Mouse (Mus musculus) stomach, embryonic 14.5 days (tissue): Measurements from ENCODE around the gene Ghsr. TPM values are rescaled to one million over a fixed set of nuclear protein-coding genes. Genes with fewer than 3 reads are reported as not detected.

ENCODE experiments used
- ATAC-seq: fragments of 200-750 bp; cut with Nextera tagmentation; 2 replicates; pipeline ENCODE4 v1.8.0; 2017; ENCODE audit warnings: low read depth, moderate TSS enrichment; ENCODE audit not compliant: insufficient number of reproducible peaks, insufficient read depth, low FRiP score
- H3K27ac ChIP-seq: fragments of 300-500 bp; sonication (generic); 2 replicates; pipeline ENCODE4 v1.5.1; 2014; ENCODE audit warnings: mild to moderate bottlenecking, low read length, moderate library complexity, mixed read lengths
- H3K27me3 ChIP-seq: fragments of 300-500 bp; sonication (generic); 2 replicates; pipeline ENCODE4 v1.6.1; 2014; ENCODE audit warnings: low read length, control low read depth, mixed read lengths; ENCODE audit not compliant: control insufficient read depth, insufficient read depth
- H3K36me3 ChIP-seq: fragments of 300-500 bp; sonication (generic); 2 replicates; pipeline ENCODE4 v1.6.1; 2014; ENCODE audit warnings: mild to moderate bottlenecking, control low read depth, low read length, moderate library complexity, mixed read lengths; ENCODE audit not compliant: control insufficient read depth, insufficient read depth
- H3K4me1 ChIP-seq: fragments of 300-500 bp; sonication (generic); 2 replicates; pipeline ENCODE4 v1.6.1; 2014; ENCODE audit warnings: low read length, control low read depth, mixed read lengths; ENCODE audit not compliant: control insufficient read depth, insufficient read depth
- H3K4me2 ChIP-seq: fragments of 300-500 bp; sonication (generic); replicated peaks from 2 replicates; pipeline ENCODE4 v1.6.1; 2014; ENCODE audit warnings: low read depth, low read length, control low read depth
- H3K4me3 ChIP-seq: fragments of 300-500 bp; sonication (generic); 2 replicates; pipeline ENCODE4 v1.5.1; 2014; ENCODE audit warnings: low read depth, low read length, control low read depth
- H3K9ac ChIP-seq: fragments of 300-500 bp; sonication (generic); replicated peaks from 2 replicates; pipeline ENCODE4 v1.6.1; 2014; ENCODE audit warnings: low read depth, mild to moderate bottlenecking, control low read depth, low read length, moderate library complexity, mixed read lengths
- H3K9me3 ChIP-seq: fragments of 300-500 bp; sonication (generic); 2 replicates; pipeline ENCODE4 v1.6.1; 2016; ENCODE audit warnings: low read depth, low read length, control low read depth; ENCODE audit not compliant: control insufficient read depth
- WGBS: fragments of 180-500 bp; shearing (Covaris S2); extraction: QIAGEN DNeasy Blood & Tissue Kit; methylation state at CpG from one replicate; pipeline ENCODE4 v1.1.7; 2014; 5-methylcytosine and 5-hydroxymethylcytosine counted together
- polyA plus RNA-seq: library from polyadenylated mRNA; unstranded; fragments of >200 nt; fragmentation: Nextera tagmentation; extraction: Ambion mirVana; gene quantifications from 2 replicates; pipeline ENCODE4 v1.2.1, GENCODE M21; 2014

Gene Ghsr
- polyA plus RNA-seq, 1 experiment from 2014 or later: not detected

DNA sequence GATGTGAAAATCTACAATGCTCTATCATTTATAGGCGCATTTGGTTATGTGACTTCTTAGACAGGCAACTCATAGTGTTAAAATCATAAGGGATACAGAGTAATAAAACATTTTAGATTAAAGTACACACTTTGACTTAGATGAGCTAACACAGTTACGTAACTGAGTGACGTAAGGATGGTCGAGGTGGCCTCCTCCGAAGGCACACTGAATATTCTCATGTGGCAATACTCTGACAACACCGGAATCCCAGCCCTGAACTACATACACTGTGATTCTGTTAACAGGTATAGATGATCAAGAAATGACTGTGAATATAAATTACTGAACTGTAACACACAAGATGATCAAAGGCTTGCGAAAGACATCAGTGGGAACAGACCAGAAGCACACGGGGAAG lies 47.5 kb downstream of the Ghsr start:
- no peaks in the 10 kb centered on the region for H3K4me1 ChIP-seq
- no peaks in the 10 kb centered on the region for H3K27me3 ChIP-seq
- no peak overlapping the region for H3K4me3 ChIP-seq
- 93% methylated on average over 8 of the region's 8 CpGs for WGBS
- H3K36me3 ChIP-seq: no peaks in the 10 kb centered on the region; the same call in 1 of the 2 replicates
- no peak overlapping the region for H3K27ac ChIP-seq
- H3K9ac ChIP-seq: no peak overlapping the region
- no peak overlapping the region for H3K4me2 ChIP-seq
- no peaks in the 10 kb centered on the region for H3K9me3 ChIP-seq
- ATAC-seq: no peak

DNA sequence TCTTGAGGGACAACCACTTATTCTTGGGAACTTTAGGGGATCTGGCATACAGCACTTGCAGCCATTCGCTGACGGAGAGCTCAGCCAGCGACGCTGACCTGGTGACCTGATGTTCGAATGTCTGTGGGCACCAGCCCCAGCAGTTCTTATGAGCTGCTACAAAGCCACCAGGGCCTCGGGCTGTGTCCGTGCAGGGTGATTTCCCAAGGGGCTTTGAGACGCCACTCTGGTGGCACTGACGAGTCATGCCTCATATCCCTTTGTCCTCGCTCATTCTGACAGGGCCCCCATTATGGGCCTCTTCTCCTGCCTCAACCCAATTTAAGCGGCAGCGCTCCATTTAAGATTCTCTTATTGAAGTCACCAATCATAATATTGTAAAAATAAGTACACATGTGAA lies 50.8 kb downstream of the Ghsr start:
- Histone ChIP-seq H3K9me3 (no peaks in the 10 kb centered on the region), H3K4me1 (no peaks in the 10 kb centered on the region), H3K36me3 (peaks cover 17% of the 10 kb centered on the region), H3K9ac (no peak overlapping the region), H3K27me3 (no peaks in the 10 kb centered on the region), H3K4me2 (no peak overlapping the region), H3K27ac (no peak overlapping the region), H3K4me3 (no peak overlapping the region)
- no peak for ATAC-seq
- 81% methylated on average over 12 of the region's 12 CpGs for WGBS

DNA sequence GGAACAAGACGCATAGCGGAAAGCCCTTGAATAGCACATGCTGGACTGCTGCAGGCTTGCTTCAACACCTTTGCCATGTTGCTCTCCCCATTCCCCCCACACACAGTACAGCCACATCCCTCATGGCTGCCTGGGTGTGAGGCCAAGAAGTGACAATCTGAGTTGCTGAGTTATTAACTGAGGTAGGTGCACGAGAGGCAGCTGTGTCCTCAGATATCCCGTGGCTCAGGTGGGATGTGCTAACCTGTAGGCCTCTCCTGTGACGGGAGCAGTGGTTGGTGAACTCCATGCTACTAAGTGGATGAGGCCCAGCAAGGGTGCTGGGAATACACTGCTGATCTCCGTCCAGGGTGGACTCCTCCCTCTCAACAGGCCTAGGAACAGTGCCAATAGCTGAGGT lies 51.4 kb downstream of the Ghsr start:
- WGBS: 87% methylated on average over 6 of the region's 6 CpGs
- Histone ChIP-seq H3K9ac (no peak overlapping the region), H3K4me1 (no peaks in the 10 kb centered on the region), H3K36me3 (peaks cover 19% of the 10 kb centered on the region), H3K27me3 (no peaks in the 10 kb centered on the region), H3K27ac (no peak overlapping the region), H3K9me3 (no peaks in the 10 kb centered on the region), H3K4me3 (no peak overlapping the region), H3K4me2 (no peak overlapping the region)
- ATAC-seq: no peak

DNA sequence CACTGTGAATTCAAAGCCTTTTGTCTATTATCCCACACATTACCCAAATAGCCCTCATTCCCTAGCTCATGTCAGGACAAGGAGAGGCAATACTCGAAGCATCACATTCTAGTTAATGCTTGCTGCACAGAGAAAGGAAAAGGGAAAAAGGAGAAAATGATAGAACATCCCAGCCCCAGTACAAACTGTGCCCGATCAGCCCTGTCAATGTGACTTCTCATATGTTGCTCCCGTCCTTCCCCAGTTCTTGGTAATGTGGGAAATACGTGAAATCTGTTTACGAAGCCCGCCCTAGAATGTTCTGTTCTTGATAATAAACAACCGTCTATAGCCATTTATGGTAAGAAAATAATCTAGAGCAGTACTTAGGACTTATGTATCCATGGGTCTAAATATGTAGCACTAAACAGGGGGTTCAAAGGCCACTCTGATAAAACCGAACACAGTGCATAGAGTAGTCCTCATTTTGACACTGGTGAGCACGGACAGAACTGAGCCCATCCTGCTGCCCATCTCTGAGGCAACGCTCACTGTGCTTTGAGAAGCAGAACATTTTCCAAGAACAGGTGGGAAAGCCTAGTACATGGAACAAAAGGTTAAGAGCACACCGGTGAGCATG lies 53.0 kb downstream of the Ghsr start:
- WGBS: 87% methylated on average over 11 of the region's 11 CpGs
- Histone ChIP-seq H3K27me3 (no peaks in the 10 kb centered on the region), H3K9me3 (no peaks in the 10 kb centered on the region), H3K9ac (no peak overlapping the region), H3K4me1 (no peaks in the 10 kb centered on the region), H3K36me3 (peaks cover 32% of the 10 kb centered on the region), H3K27ac (no peak overlapping the region), H3K4me3 (no peak overlapping the region), H3K4me2 (no peak overlapping the region)
- ATAC-seq: no peak

DNA sequence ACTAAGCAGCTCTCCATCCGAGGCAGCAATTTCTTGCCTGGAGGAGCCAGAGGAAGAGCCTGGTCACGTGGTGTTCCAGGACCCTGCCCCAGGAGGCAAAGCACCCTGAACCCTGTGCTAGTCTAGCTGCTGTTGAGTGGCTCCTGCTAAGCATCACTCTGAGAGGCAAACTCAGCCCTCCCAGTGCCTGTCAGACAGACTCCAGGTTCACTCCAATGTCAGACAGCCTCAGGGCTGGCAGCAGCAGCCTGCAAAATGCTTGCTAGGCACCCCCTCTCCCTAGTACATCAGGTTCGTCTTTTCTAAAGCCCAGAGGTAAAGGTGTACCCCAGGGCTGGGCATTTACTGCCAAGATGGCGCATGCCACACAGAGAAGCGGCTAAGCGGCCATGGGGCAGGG lies 56.3 kb downstream of the Ghsr start:
- no peak overlapping the region for H3K4me2 ChIP-seq
- no peaks in the 10 kb centered on the region for H3K9me3 ChIP-seq
- no peaks in the 10 kb centered on the region for H3K27me3 ChIP-seq
- no peak overlapping the region for H3K4me3 ChIP-seq
- ATAC-seq: no peak
- no peaks in the 10 kb centered on the region for H3K4me1 ChIP-seq
- no peak overlapping the region for H3K9ac ChIP-seq
- WGBS: 86% methylated on average over 6 of the region's 6 CpGs
- peaks cover 40% of the 10 kb centered on the region for H3K36me3 ChIP-seq
- H3K27ac ChIP-seq: no peak overlapping the region

Other genes with a start within 250 kb of the Ghsr start
- 59.1 and 60.7 TPM in 2 replicates for gene Ect2, start 217.5 kb upstream of the Ghsr start, polyA plus RNA-seq
- 6.7 and 7.5 TPM in 2 replicates for gene Nceh1, start 188.4 kb upstream of the Ghsr start, polyA plus RNA-seq
- gene Tnfsf10, start 54.3 kb upstream of the Ghsr start, polyA plus RNA-seq: 0.13 and 0.17 TPM in 2 replicates